Mouse (Mus musculus): ENCODE results near the gene Mlh3. TPM values are rescaled to one million over a fixed set of nuclear protein-coding genes. Genes with fewer than 3 reads are reported as not detected.

The Mlh3 gene
- polyA plus RNA-seq, 1 experiment from 2014 or later: 9.5 TPM

DNA sequence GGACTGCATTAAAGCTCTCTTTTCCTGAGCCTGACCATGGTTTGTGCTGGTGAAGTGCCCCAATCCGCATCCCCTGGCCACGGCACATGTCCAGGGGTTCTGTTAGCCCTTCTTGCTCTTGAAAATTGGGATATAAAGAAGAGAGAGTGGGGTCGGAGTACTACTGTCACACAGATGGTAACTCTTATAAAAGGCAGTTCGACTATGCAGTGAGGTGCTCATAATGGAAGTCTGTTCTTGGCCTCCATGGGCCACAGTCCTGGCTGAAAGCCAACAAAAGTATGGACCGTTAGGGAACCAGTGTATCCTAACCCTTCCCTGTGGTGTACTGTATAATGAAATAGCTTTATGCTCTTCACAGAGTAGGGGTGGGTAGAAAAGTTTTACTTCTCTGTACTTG lies 26.5 kb upstream of the Mlh3 start:
- WGBS: 74% methylated on average over 5 of the region's 5 CpGs
- no peak overlapping the region for H3K4me3 ChIP-seq (ENCODE audit: low read depth, low read length)
- H3K9me3 ChIP-seq (ENCODE audit: control insufficient read depth, low read length): no peaks in the 10 kb centered on the region
- no peak for ATAC-seq (ENCODE audit: insufficient number of reproducible peaks, low FRiP score, low TSS enrichment, low read depth)
- peaks cover 15% of the 10 kb centered on the region; the same call in 1 of the 2 replicates for H3K4me1 ChIP-seq (ENCODE audit: control insufficient read depth, insufficient read depth, low read length)
- no peak overlapping the region for H3K4me2 ChIP-seq (ENCODE audit: low read depth, severe bottlenecking)
- no peak overlapping the region for H3K27ac ChIP-seq (replicated peaks; ENCODE audit: low read depth, low read length)
- peaks cover 3% of the 10 kb centered on the region; the same call in 1 of the 2 replicates for H3K36me3 ChIP-seq (ENCODE audit: control insufficient read depth, insufficient read depth, low read length)
- no peaks in the 10 kb centered on the region for H3K27me3 ChIP-seq (ENCODE audit: control insufficient read depth, insufficient read depth, low read length)
- no peak for DNase-seq (ENCODE audit: low spot score)
- H3K9ac ChIP-seq (ENCODE audit: low read length): no peak overlapping the region

DNA sequence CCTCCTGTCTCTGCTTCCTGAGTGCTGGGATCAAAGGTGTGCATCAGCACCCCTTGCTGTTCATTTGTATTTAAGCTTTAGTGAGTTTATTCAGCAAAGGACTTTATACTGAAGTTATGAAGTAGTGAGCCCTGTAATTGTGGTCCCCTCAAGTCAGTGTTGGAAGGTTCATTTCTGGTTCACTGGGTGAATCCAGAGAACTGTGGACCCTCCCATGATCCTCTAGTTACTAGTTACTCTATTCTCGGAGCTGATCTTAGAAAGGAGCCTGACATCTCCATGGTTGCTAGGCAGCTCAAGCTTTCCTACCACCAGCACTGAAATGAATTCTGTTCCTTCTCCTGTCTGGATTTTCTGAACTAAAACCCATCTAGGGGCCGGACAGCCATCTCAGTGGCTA lies 25.1 kb upstream of the Mlh3 start:
- no peaks in the 10 kb centered on the region for H3K9me3 ChIP-seq (ENCODE audit: control insufficient read depth, low read length)
- WGBS: 92% methylated on average over 2 of the region's 2 CpGs
- no peaks in the 10 kb centered on the region for H3K27me3 ChIP-seq (ENCODE audit: control insufficient read depth, insufficient read depth, low read length)
- peaks cover 15% of the 10 kb centered on the region; the same call in 1 of the 2 replicates for H3K4me1 ChIP-seq (ENCODE audit: control insufficient read depth, insufficient read depth, low read length)
- ATAC-seq (ENCODE audit: insufficient number of reproducible peaks, low FRiP score, low TSS enrichment, low read depth) (no peak), DNase-seq (ENCODE audit: low spot score) (no peak)
- H3K9ac ChIP-seq (ENCODE audit: low read length): no peak overlapping the region
- H3K4me3 ChIP-seq (ENCODE audit: low read depth, low read length): no peak overlapping the region
- no peak overlapping the region for H3K27ac ChIP-seq (replicated peaks; ENCODE audit: low read depth, low read length)
- H3K4me2 ChIP-seq (ENCODE audit: low read depth, severe bottlenecking): no peak overlapping the region
- H3K36me3 ChIP-seq (ENCODE audit: control insufficient read depth, insufficient read depth, low read length): no peaks in the 10 kb centered on the region; the same call in 1 of the 2 replicates

DNA sequence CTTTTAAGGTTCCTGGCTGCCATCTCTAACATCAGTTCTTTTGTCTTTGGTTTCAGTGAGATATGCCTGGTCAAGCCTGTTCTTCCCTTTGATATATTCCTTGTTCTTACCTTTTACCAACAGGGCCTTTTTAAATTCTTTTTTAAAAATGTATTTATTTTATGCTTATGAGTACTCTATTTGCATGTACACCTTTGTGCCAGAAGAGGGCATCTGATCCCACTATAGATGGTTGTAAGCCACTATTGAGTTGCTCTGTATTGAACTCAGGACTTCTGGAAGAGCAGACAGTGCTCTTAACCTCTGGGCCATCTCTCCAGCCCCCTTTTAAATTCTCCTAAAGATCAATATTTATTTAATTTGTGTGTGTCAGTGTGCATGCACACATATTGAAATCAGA lies 22.5 kb upstream of the Mlh3 start:
- Histone ChIP-seq H3K27ac (replicated peaks; ENCODE audit: low read depth, low read length) (no peak overlapping the region), H3K4me3 (ENCODE audit: low read depth, low read length) (no peak overlapping the region), H3K9ac (ENCODE audit: low read length) (no peak overlapping the region), H3K36me3 (ENCODE audit: control insufficient read depth, insufficient read depth, low read length) (no peaks in the 10 kb centered on the region), H3K27me3 (ENCODE audit: control insufficient read depth, insufficient read depth, low read length) (no peaks in the 10 kb centered on the region), H3K9me3 (ENCODE audit: control insufficient read depth, low read length) (no peaks in the 10 kb centered on the region), H3K4me1 (ENCODE audit: control insufficient read depth, insufficient read depth, low read length) (peaks cover 14% of the 10 kb centered on the region), H3K4me2 (ENCODE audit: low read depth, severe bottlenecking) (no peak overlapping the region)
- ATAC-seq (ENCODE audit: insufficient number of reproducible peaks, low FRiP score, low TSS enrichment, low read depth) (no peak), DNase-seq (ENCODE audit: low spot score) (no peak)

DNA sequence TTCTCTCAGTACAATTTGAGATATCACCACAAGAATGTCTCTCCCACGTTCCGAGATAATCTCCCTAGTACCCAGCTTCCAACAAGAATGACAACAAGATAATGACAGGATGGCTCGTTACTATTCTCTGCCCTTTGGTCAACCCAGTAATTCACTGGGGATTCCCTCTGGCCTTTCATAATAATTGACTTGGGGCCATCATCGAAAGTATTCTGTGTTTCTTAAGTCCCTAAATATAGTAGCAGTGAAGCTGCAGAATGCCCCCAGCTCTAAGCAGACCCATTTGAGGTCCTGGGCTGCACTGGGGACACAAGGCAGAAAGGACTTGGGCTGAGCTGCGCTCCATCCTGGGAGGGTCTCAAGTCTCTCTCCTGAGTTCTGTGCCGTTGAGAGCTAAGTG lies 21.9 kb upstream of the Mlh3 start:
- no peak for ATAC-seq (ENCODE audit: insufficient number of reproducible peaks, low FRiP score, low TSS enrichment, low read depth)
- no peak overlapping the region for H3K4me3 ChIP-seq (ENCODE audit: low read depth, low read length)
- 80% methylated on average over 6 of the region's 6 CpGs for WGBS

DNA sequence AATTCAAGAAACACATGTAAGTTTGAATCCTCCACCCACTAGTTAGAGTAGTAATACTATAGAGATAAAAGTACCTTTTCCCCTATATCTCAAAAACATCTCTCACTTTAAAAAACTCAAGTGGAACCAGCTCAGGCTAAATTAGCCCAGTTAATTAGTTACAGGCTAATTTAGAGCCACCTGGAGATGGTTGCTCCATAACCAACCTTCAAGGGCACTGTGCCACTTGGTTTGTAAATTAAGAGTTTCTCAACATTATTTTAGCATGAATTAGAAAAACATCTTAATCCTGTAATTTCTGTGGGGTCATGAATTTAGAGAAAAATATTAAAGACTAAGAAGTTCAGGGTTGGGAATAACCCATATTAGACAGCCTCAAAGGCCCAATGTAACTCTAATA lies 21.1 kb upstream of the Mlh3 start:
- no peak overlapping the region for H3K4me2 ChIP-seq (ENCODE audit: low read depth, severe bottlenecking)
- H3K4me1 ChIP-seq (ENCODE audit: control insufficient read depth, insufficient read depth, low read length): peaks cover 9% of the 10 kb centered on the region
- no peak overlapping the region for H3K9ac ChIP-seq (ENCODE audit: low read length)
- no peaks in the 10 kb centered on the region for H3K27me3 ChIP-seq (ENCODE audit: control insufficient read depth, insufficient read depth, low read length)
- DNase-seq (ENCODE audit: low spot score) (no peak), ATAC-seq (ENCODE audit: insufficient number of reproducible peaks, low FRiP score, low TSS enrichment, low read depth) (no peak)
- H3K36me3 ChIP-seq (ENCODE audit: control insufficient read depth, insufficient read depth, low read length): no peaks in the 10 kb centered on the region
- H3K27ac ChIP-seq (replicated peaks; ENCODE audit: low read depth, low read length): no peak overlapping the region
- H3K4me3 ChIP-seq (ENCODE audit: low read depth, low read length): no peak overlapping the region
- no peaks in the 10 kb centered on the region for H3K9me3 ChIP-seq (ENCODE audit: control insufficient read depth, low read length)

More for the DNA sequence above, 21.9 kb upstream of the Mlh3 start:
- no peaks in the 10 kb centered on the region for H3K27me3 ChIP-seq (ENCODE audit: control insufficient read depth, insufficient read depth, low read length)
- H3K27ac ChIP-seq (replicated peaks; ENCODE audit: low read depth, low read length): no peak overlapping the region
- no peaks in the 10 kb centered on the region for H3K36me3 ChIP-seq (ENCODE audit: control insufficient read depth, insufficient read depth, low read length)
- H3K4me2 ChIP-seq (ENCODE audit: low read depth, severe bottlenecking): no peak overlapping the region
- H3K9ac ChIP-seq (ENCODE audit: low read length): no peak overlapping the region; the same call in 1 of the 2 replicates
- DNase-seq (ENCODE audit: low spot score): no peak
- no peaks in the 10 kb centered on the region for H3K9me3 ChIP-seq (ENCODE audit: control insufficient read depth, low read length)
- peaks cover 14% of the 10 kb centered on the region for H3K4me1 ChIP-seq (ENCODE audit: control insufficient read depth, insufficient read depth, low read length)

DNA sequence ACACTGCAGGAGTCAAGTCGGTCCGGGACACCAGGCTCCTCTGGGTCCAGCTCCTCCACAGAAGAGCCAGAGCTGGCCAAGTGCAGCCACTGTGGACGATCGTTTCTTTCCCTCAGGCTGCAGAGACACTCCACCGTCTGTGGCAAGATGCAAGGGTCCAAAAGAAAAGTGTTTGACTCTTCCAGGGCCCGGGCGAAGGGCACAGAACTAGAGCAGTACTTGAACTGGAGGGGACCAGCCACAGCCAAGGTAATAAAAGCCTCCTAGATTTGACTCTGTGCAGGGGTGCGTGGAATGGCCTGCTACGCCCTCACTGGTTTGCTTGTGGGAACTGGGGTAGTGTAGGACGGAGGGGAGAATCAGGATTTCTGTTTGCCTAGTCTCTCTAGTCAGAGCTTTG lies 20.2 kb upstream of the Mlh3 start:
- H3K27me3 ChIP-seq (ENCODE audit: control insufficient read depth, insufficient read depth, low read length): no peaks in the 10 kb centered on the region
- DNase-seq (ENCODE audit: low spot score) (no peak), ATAC-seq (ENCODE audit: insufficient number of reproducible peaks, low FRiP score, low TSS enrichment, low read depth) (no peak)
- H3K4me2 ChIP-seq (ENCODE audit: low read depth, severe bottlenecking): no peak overlapping the region
- H3K4me1 ChIP-seq (ENCODE audit: control insufficient read depth, insufficient read depth, low read length): peaks cover 7% of the 10 kb centered on the region
- WGBS: 72% methylated on average over 10 of the region's 10 CpGs
- H3K27ac ChIP-seq (replicated peaks; ENCODE audit: low read depth, low read length): no peak overlapping the region
- H3K9ac ChIP-seq (ENCODE audit: low read length): no peak overlapping the region
- H3K4me3 ChIP-seq (ENCODE audit: low read depth, low read length): no peak overlapping the region
- H3K36me3 ChIP-seq (ENCODE audit: control insufficient read depth, insufficient read depth, low read length): no peaks in the 10 kb centered on the region
- H3K9me3 ChIP-seq (ENCODE audit: control insufficient read depth, low read length): no peaks in the 10 kb centered on the region

DNA sequence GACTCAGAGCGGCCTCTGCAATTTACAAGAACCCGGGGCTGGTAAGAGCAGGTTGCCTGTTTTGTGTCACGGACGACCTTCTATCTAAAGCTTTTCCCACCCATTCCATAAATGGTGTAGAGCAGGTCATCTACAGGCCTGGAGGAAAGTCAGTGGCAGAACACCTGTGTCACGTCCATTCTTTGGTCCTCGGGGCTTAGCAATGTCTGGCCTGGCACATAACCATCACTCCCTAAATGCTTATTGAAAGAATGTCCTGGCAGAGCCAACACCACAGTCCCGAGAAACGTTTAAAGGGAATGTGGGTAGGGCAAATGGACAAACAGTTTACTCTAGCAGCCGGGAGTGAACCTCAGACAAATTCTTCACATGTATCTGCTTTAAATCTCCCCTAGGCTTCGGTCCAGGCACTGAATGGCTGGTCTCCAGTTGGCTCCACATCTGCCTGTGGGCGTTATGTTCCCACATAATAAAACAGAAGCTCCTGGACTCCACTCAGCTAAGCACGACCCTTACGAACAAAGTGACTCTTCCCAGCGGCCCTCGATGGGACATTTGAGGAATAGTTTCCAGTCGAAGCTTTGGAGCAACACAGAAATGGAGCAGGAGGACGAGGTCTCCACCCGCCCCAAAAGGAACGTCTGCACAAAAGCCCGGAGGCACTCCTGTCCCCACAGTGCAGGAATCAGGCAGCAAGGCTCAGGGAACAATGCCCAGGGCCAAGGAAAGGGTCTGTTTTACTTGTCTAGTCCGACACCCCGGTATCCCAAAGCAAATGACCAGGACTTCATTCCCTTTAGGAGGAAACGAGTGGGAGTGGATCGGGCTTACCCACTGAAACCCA lies 19.0 kb upstream of the Mlh3 start:
- no peak for ATAC-seq (ENCODE audit: insufficient number of reproducible peaks, low FRiP score, low TSS enrichment, low read depth)
- H3K4me1 ChIP-seq (ENCODE audit: control insufficient read depth, insufficient read depth, low read length): peaks cover 7% of the 10 kb centered on the region
- no peaks in the 10 kb centered on the region for H3K9me3 ChIP-seq (ENCODE audit: control insufficient read depth, low read length)
- no peaks in the 10 kb centered on the region for H3K36me3 ChIP-seq (ENCODE audit: control insufficient read depth, insufficient read depth, low read length)
- H3K9ac ChIP-seq (ENCODE audit: low read length): 0 out of 2 replicates have a peak overlapping the region, but pooled peaks have one; percentile 35
- no peaks in the 10 kb centered on the region for H3K27me3 ChIP-seq (ENCODE audit: control insufficient read depth, insufficient read depth, low read length)
- H3K4me2 ChIP-seq (ENCODE audit: low read depth, severe bottlenecking): peak overlapping the region; percentile 60
- no peak for DNase-seq (ENCODE audit: low spot score)
- WGBS: 46% methylated on average over 24 of the region's 24 CpGs
- peak overlapping the region; percentile 46; the same call in 1 of the 2 replicates for H3K4me3 ChIP-seq (ENCODE audit: low read depth, low read length)
- peak overlapping the region; percentile 26; the same call in 1 of the 2 replicates for H3K27ac ChIP-seq (replicated peaks; ENCODE audit: low read depth, low read length)

DNA sequence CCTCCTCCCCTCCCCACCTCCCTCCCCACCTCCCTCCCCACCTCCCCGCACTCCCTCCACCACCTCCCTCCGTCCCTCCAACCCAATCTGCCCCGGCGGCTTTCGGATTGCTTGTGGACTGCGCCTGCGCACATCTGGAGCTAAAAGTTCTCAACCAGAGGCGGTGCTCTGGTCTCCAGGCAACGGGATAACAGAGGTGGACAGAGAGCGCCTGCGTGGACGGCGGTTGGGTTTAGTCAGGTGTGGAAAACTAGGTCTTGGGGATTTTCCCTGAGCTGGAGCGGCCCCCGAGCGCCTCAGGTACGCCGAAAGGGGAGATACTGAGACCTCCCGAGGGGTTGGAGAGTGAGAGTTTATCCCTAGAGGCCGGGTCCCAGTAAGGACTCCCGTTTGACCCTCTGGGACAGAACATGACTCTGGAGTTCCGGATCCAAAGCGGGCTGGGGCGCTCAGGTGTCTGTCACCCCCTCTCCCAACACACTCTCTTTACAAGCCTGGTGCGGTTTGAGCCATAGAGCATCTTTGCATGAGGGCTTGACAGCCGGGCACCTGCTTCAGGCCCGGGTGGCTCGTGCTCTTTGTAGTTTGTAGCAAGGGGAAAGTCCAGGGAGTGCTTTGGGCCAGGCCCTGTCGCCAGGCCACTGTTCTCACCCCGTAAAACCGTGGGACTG lies 18.2 kb upstream of the Mlh3 start, which contains the start of gene Zc2hc1c:
Zc2hc1c (plus strand) TSS at position 106 of the 671 bp plus-strand sequence.
- WGBS: 2% methylated on average over 30 of the region's 31 CpGs
- Histone ChIP-seq H3K4me2 (ENCODE audit: low read depth, severe bottlenecking) (peak within 1 kb of the TSS; percentile 60), H3K9me3 (ENCODE audit: control insufficient read depth, low read length) (no peaks in the 10 kb centered on the region), H3K36me3 (ENCODE audit: control insufficient read depth, insufficient read depth, low read length) (no peaks in the 10 kb centered on the region), H3K4me3 (ENCODE audit: low read depth, low read length) (peak within 1 kb of the TSS; percentile 46), H3K9ac (ENCODE audit: low read length) (peak within 1 kb of the TSS; percentile 60), H3K27me3 (ENCODE audit: control insufficient read depth, insufficient read depth, low read length) (no peaks in the 10 kb centered on the region), H3K4me1 (ENCODE audit: control insufficient read depth, insufficient read depth, low read length) (peaks cover 7% of the 10 kb centered on the region), H3K27ac (replicated peaks; ENCODE audit: low read depth, low read length) (peak within 1 kb of the TSS; percentile 26; the same call in 1 of the 2 replicates)
- peak; percentile 93 for DNase-seq (ENCODE audit: low spot score)
- peak; percentile 86 for ATAC-seq (ENCODE audit: insufficient number of reproducible peaks, low FRiP score, low TSS enrichment, low read depth)

Data from limb, embryonic 11.5 days (tissue).